Mouse (Mus musculus): ENCODE measurements around the gene Serping1.

- TF ChIP-seq POLR2A (IDR thresholded peaks at IDR 0.05; ENCODE audit: extremely low read depth, insufficient read depth, low read length), result no peak
- no peak for TF ChIP-seq CTCF (IDR thresholded peaks at IDR 0.05; ENCODE audit: low read depth, low read length)
Measured at GRCm38 (mm10) chr2:84812676-84813075, 37.4 kb upstream of the Serping1 start.

Measured in liver, adult 2 months (tissue).